Mouse (Mus musculus) stomach, embryonic 16.5 days (tissue): ENCODE data around the gene Fpgt. TPM values are rescaled to one million over a fixed set of nuclear protein-coding genes. Genes with fewer than 3 reads are reported as not detected.

ENCODE experiments used
- ATAC-seq: fragments of 200-750 bp; cut with Nextera tagmentation; 2 replicates; pipeline ENCODE4 v1.8.0; 2017; ENCODE audit warnings: moderate number of reproducible peaks, moderate TSS enrichment; ENCODE audit not compliant: insufficient read depth, low FRiP score
- H3K27ac ChIP-seq: fragments of 300-500 bp; sonication (generic); 2 replicates; pipeline ENCODE4 v1.5.1; 2014; ENCODE audit warnings: low read length
- H3K27me3 ChIP-seq: fragments of 300-500 bp; sonication (generic); 2 replicates; pipeline ENCODE4 v1.6.1; 2014; ENCODE audit warnings: low read length, control low read depth, mixed read lengths; ENCODE audit not compliant: control insufficient read depth, insufficient read depth
- H3K36me3 ChIP-seq: fragments of 300-500 bp; sonication (generic); 2 replicates; pipeline ENCODE4 v1.6.1; 2014; ENCODE audit warnings: low read length; ENCODE audit not compliant: control insufficient read depth, insufficient read depth
- H3K4me1 ChIP-seq: fragments of 300-500 bp; sonication (generic); 2 replicates; pipeline ENCODE4 v1.6.1; 2014; ENCODE audit warnings: low read length, control low read depth, mixed read lengths; ENCODE audit not compliant: control insufficient read depth, insufficient read depth
- H3K4me2 ChIP-seq: fragments of 300-500 bp; sonication (generic); 2 replicates; pipeline ENCODE4 v1.6.1; 2014; ENCODE audit warnings: low read depth, low read length, mixed read lengths
- H3K4me3 ChIP-seq: fragments of 300-500 bp; sonication (generic); replicated peaks from 2 replicates; pipeline ENCODE4 v1.5.1; 2014; ENCODE audit warnings: mild to moderate bottlenecking, low read length
- H3K9ac ChIP-seq: fragments of 300-500 bp; sonication (generic); 2 replicates; pipeline ENCODE4 v1.6.1; 2014; ENCODE audit warnings: low read length
- H3K9me3 ChIP-seq: fragments of 300-500 bp; sonication (generic); replicated peaks from 2 replicates; pipeline ENCODE4 v1.6.1; 2016; ENCODE audit warnings: low read length, control low read depth; ENCODE audit not compliant: control insufficient read depth
- WGBS: fragments of 180-500 bp; shearing (Covaris S2); extraction: QIAGEN DNeasy Blood & Tissue Kit; methylation state at CpG from one replicate; pipeline ENCODE4 v1.1.7; 2014; 5-methylcytosine and 5-hydroxymethylcytosine counted together
- polyA plus RNA-seq: library from polyadenylated mRNA; unstranded; fragments of >200 nt; fragmentation: Nextera tagmentation; extraction: Ambion mirVana; gene quantifications from 2 replicates; pipeline ENCODE4 v1.2.1, GENCODE M21; 2015

Fpgt gene
- polyA plus RNA-seq, 1 experiment from 2014 or later = 19.7 TPM

GRCm38 (mm10) chr3:155057566-155057965 is 35.6 kb downstream of the Fpgt start:
- ATAC-seq = no peak
- Histone ChIP-seq H3K4me1 (no peaks in the 10 kb centered on the region), H3K27ac (no peak overlapping the region), H3K9ac (no peak overlapping the region), H3K4me2 (no peak overlapping the region), H3K9me3 (no peaks in the 10 kb centered on the region), H3K4me3 (no peak overlapping the region), H3K27me3 (no peaks in the 10 kb centered on the region), H3K36me3 (no peaks in the 10 kb centered on the region)

- ATAC-seq = no peak
- Histone ChIP-seq H3K4me3 (no peak overlapping the region), H3K9me3 (no peaks in the 10 kb centered on the region), H3K27ac (no peak overlapping the region), H3K4me2 (no peak overlapping the region), H3K27me3 (no peaks in the 10 kb centered on the region), H3K9ac (no peak overlapping the region), H3K36me3 (no peaks in the 10 kb centered on the region), H3K4me1 (no peaks in the 10 kb centered on the region)
These were observed 36.6 kb downstream of the Fpgt start for GRCm38 (mm10) chr3:155056606-155057005.

- no peak within 1 kb of the TSS for H3K4me3 ChIP-seq
- no peaks in the 10 kb centered on the region for H3K9me3 ChIP-seq
These were observed 37.8 kb downstream of the Fpgt start, which contains the start of gene Tnni3k for GRCm38 (mm10) chr3:155055231-155055916. Gene Tnni3k (minus strand): TSS chr3:155055407.

GRCm38 (mm10) chr3:155053189-155053588 is 40.0 kb downstream of the Fpgt start:
- Histone ChIP-seq H3K27me3 (no peaks in the 10 kb centered on the region), H3K4me2 (no peak overlapping the region), H3K27ac (no peak overlapping the region), H3K36me3 (no peaks in the 10 kb centered on the region), H3K4me1 (no peaks in the 10 kb centered on the region), H3K9me3 (no peaks in the 10 kb centered on the region), H3K9ac (no peak overlapping the region), H3K4me3 (no peak overlapping the region)
- no peak for ATAC-seq
- whole genome bisulfite sequencing = 68% methylated on average over 1 of the region's 1 CpGs

More at GRCm38 (mm10) chr3:155055231-155055916, 37.8 kb downstream of the Fpgt start, which contains the start of gene Tnni3k:
- no peaks in the 10 kb centered on the region for H3K36me3 ChIP-seq
- ATAC-seq = no peak
- H3K4me2 ChIP-seq = no peak within 1 kb of the TSS
- no peak within 1 kb of the TSS for H3K27ac ChIP-seq
- H3K9ac ChIP-seq = no peak within 1 kb of the TSS
- H3K4me1 ChIP-seq = no peaks in the 10 kb centered on the region
- WGBS = 57% methylated on average over 6 of the region's 6 CpGs
- no peaks in the 10 kb centered on the region for H3K27me3 ChIP-seq

GRCm38 (mm10) chr3:155052021-155052420 is 41.2 kb downstream of the Fpgt start:
- H3K36me3 ChIP-seq = no peaks in the 10 kb centered on the region
- H3K27me3 ChIP-seq = no peaks in the 10 kb centered on the region
- no peak overlapping the region for H3K27ac ChIP-seq
- H3K4me1 ChIP-seq = no peaks in the 10 kb centered on the region
- no peak overlapping the region for H3K4me2 ChIP-seq
- H3K4me3 ChIP-seq = no peak overlapping the region
- H3K9ac ChIP-seq = no peak overlapping the region
- ATAC-seq = no peak
- H3K9me3 ChIP-seq = no peaks in the 10 kb centered on the region

GRCm38 (mm10) chr3:155039012-155039836 is 54.0 kb downstream of the Fpgt start:
- 33% methylated on average over 1 of the region's 1 CpGs for WGBS
- H3K4me1 ChIP-seq = no peaks in the 10 kb centered on the region
- no peak overlapping the region for H3K9ac ChIP-seq
- H3K9me3 ChIP-seq = no peaks in the 10 kb centered on the region
- no peak overlapping the region for H3K27ac ChIP-seq
- H3K4me2 ChIP-seq = no peak overlapping the region
- no peak overlapping the region for H3K4me3 ChIP-seq
- H3K36me3 ChIP-seq = no peaks in the 10 kb centered on the region
- H3K27me3 ChIP-seq = no peaks in the 10 kb centered on the region
- ATAC-seq = no peak

Other genes with a start within 250 kb of the Fpgt start
- gene Tnni3k, start 38.0 kb downstream of the Fpgt start, polyA plus RNA-seq = not detected in 2 replicates
- 0.74 and 1.2 TPM in 2 replicates for gene Lrriq3, start within 50 bp of the Fpgt start, polyA plus RNA-seq